Mouse (Mus musculus): ENCODE measurements around the gene Agbl3.

DNA sequence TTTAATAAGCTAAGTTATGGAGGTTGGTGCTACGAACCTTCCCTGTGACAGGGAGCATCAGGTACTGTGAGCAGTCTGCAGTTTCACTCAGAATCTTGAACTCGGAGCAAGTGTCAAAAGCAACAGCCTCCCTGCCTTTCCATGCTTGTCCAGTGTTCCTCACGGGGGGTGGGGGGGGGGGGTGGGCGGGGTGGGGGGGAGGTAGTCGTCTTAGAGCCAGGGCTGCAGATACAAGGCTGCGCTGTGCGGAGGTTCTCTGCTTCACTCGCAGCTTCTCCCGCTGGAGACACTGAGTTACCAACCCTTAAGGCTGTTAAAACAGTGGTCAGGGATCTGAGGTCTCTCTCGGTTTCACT, 87.7 kb downstream of the Agbl3 start:
- no peak for TF ChIP-seq CTCF (IDR thresholded peaks at IDR 0.05; ENCODE audit: borderline replicate concordance, insufficient read depth, low read length)
- TF ChIP-seq POLR2A (IDR thresholded peaks at IDR 0.05; ENCODE audit: low read depth, low read length) = no peak
